Mouse (Mus musculus) limb, embryonic 10.5 days (tissue): ENCODE results near the gene Lama5. TPM values are rescaled to one million over a fixed set of nuclear protein-coding genes. Genes with fewer than 3 reads are reported as not detected.

ENCODE experiments used
- DNase-seq: peaks from one replicate; pipeline ENCODE4 v3.0.0-alpha.2; 2017; ENCODE audit warnings: low spot score
- H3K27ac ChIP-seq: fragments of 300-500 bp; sonication (generic); 2 replicates; pipeline ENCODE4 v1.5.1; 2016; ENCODE audit warnings: mild to moderate bottlenecking
- H3K27me3 ChIP-seq: fragments of 300-500 bp; sonication (generic); 2 replicates; pipeline ENCODE4 v1.6.1; 2016; ENCODE audit warnings: low read depth, mild to moderate bottlenecking; ENCODE audit not compliant: poor library complexity, severe bottlenecking
- H3K36me3 ChIP-seq: fragments of 300-500 bp; sonication (generic); 2 replicates; pipeline ENCODE4 v1.6.1; 2016; ENCODE audit warnings: mild to moderate bottlenecking, moderate library complexity
- H3K4me1 ChIP-seq: fragments of 300-500 bp; sonication (generic); 2 replicates; pipeline ENCODE4 v1.6.1; 2016
- H3K4me3 ChIP-seq: fragments of 300-500 bp; sonication (generic); 2 replicates; pipeline ENCODE4 v1.5.1; 2016; ENCODE audit warnings: mild to moderate bottlenecking, moderate library complexity
- H3K9me3 ChIP-seq: fragments of 300-500 bp; sonication (generic); replicated peaks from 2 replicates; pipeline ENCODE4 v1.6.1; 2016; ENCODE audit warnings: mild to moderate bottlenecking
- WGBS: fragments of 180-500 bp; shearing (Covaris S2); methylation state at CpG from one replicate; pipeline ENCODE4 v1.1.7; 2016; 5-methylcytosine and 5-hydroxymethylcytosine counted together
- polyA plus RNA-seq: library from polyadenylated mRNA; unstranded; fragments of >200 nt; fragmentation: Nextera tagmentation; extraction: Ambion mirVana; gene quantifications from 2 replicates; pipeline ENCODE4 v1.2.1, GENCODE M21; 2016

Lama5 gene
- polyA plus RNA-seq, 1 experiment from 2014 or later = 18.2 TPM

- Histone ChIP-seq H3K4me1 (peaks cover 16% of the 10 kb centered on the region), H3K27me3 (no peaks in the 10 kb centered on the region), H3K36me3 (no peaks in the 10 kb centered on the region), H3K27ac (no peak overlapping the region), H3K4me3 (no peak overlapping the region), H3K9me3 (no peaks in the 10 kb centered on the region)
- WGBS = 65% methylated on average over 9 of the region's 9 CpGs
- no peak for DNase-seq
Measured at GRCm38 (mm10) chr2:180248947-180249660, 23.4 kb upstream of the Lama5 start.

GRCm38 (mm10) chr2:180247916-180248315 is 22.3 kb upstream of the Lama5 start:
- no peak overlapping the region for H3K27ac ChIP-seq
- H3K27me3 ChIP-seq = no peaks in the 10 kb centered on the region
- no peak for DNase-seq
- no peaks in the 10 kb centered on the region for H3K9me3 ChIP-seq
- peaks cover 16% of the 10 kb centered on the region for H3K4me1 ChIP-seq
- 90% methylated on average over 5 of the region's 5 CpGs for WGBS
- H3K4me3 ChIP-seq = no peak overlapping the region
- no peaks in the 10 kb centered on the region for H3K36me3 ChIP-seq

- Histone ChIP-seq H3K4me3 (no peak overlapping the region), H3K27me3 (no peaks in the 10 kb centered on the region), H3K36me3 (no peaks in the 10 kb centered on the region), H3K4me1 (no peaks in the 10 kb centered on the region), H3K27ac (no peak overlapping the region), H3K9me3 (no peaks in the 10 kb centered on the region)
- WGBS = 86% methylated on average over 4 of the region's 4 CpGs
- DNase-seq = no peak
Measured at GRCm38 (mm10) chr2:180243108-180243507, 17.4 kb upstream of the Lama5 start.

GRCm38 (mm10) chr2:180238591-180238990 is 12.9 kb upstream of the Lama5 start:
- DNase-seq = no peak
- Histone ChIP-seq H3K36me3 (no peaks in the 10 kb centered on the region), H3K27me3 (no peaks in the 10 kb centered on the region), H3K9me3 (no peaks in the 10 kb centered on the region), H3K4me3 (no peak overlapping the region), H3K4me1 (peaks cover 14% of the 10 kb centered on the region), H3K27ac (no peak overlapping the region)
- WGBS = 91% methylated on average over 5 of the region's 5 CpGs

GRCm38 (mm10) chr2:180237601-180238345 is 12.1 kb upstream of the Lama5 start:
- WGBS = 91% methylated on average over 7 of the region's 7 CpGs
- H3K27ac ChIP-seq = no peak overlapping the region
- no peaks in the 10 kb centered on the region for H3K36me3 ChIP-seq
- H3K9me3 ChIP-seq = no peaks in the 10 kb centered on the region
- H3K4me3 ChIP-seq = no peak overlapping the region
- peaks cover 14% of the 10 kb centered on the region for H3K4me1 ChIP-seq
- H3K27me3 ChIP-seq = no peaks in the 10 kb centered on the region
- no peak for DNase-seq

- H3K4me1 ChIP-seq = peaks cover 14% of the 10 kb centered on the region
- H3K9me3 ChIP-seq = no peaks in the 10 kb centered on the region
- H3K27ac ChIP-seq = no peak overlapping the region
- no peaks in the 10 kb centered on the region for H3K27me3 ChIP-seq
- no peak for DNase-seq
- WGBS = 83% methylated on average over 3 of the region's 3 CpGs
- no peak overlapping the region for H3K4me3 ChIP-seq
- no peaks in the 10 kb centered on the region for H3K36me3 ChIP-seq
Measured at GRCm38 (mm10) chr2:180236930-180237329, 11.3 kb upstream of the Lama5 start.

GRCm38 (mm10) chr2:180236500-180236899 is 10.8 kb upstream of the Lama5 start:
- no peak overlapping the region for H3K4me3 ChIP-seq
- H3K36me3 ChIP-seq = no peaks in the 10 kb centered on the region
- H3K27me3 ChIP-seq = no peaks in the 10 kb centered on the region
- H3K27ac ChIP-seq = peak overlapping the region; percentile 34; the same call in 1 of the 2 replicates
- WGBS = 63% methylated on average over 3 of the region's 3 CpGs
- no peaks in the 10 kb centered on the region for H3K9me3 ChIP-seq
- no peak for DNase-seq
- H3K4me1 ChIP-seq = peaks cover 19% of the 10 kb centered on the region

- 94% methylated on average over 4 of the region's 4 CpGs for WGBS
- H3K36me3 ChIP-seq = no peaks in the 10 kb centered on the region
- no peaks in the 10 kb centered on the region for H3K27me3 ChIP-seq
- H3K4me1 ChIP-seq = peaks cover 19% of the 10 kb centered on the region
- H3K27ac ChIP-seq = 0 out of 2 replicates have a peak overlapping the region, but pooled peaks have one; percentile 34
- H3K9me3 ChIP-seq = no peaks in the 10 kb centered on the region
- DNase-seq = no peak
- no peak overlapping the region for H3K4me3 ChIP-seq
Measured at GRCm38 (mm10) chr2:180235788-180236187, 10.1 kb upstream of the Lama5 start.

- DNase-seq = no peak
- no peaks in the 10 kb centered on the region for H3K9me3 ChIP-seq
- WGBS = 62% methylated on average over 6 of the region's 6 CpGs
Measured at GRCm38 (mm10) chr2:180234980-180235379, 9.3 kb upstream of the Lama5 start.

GRCm38 (mm10) chr2:180234353-180234752 is 8.7 kb upstream of the Lama5 start:
- Histone ChIP-seq H3K4me1 (peaks cover 26% of the 10 kb centered on the region), H3K9me3 (no peaks in the 10 kb centered on the region), H3K27me3 (no peaks in the 10 kb centered on the region), H3K36me3 (no peaks in the 10 kb centered on the region), H3K27ac (peak overlapping the region; percentile 73; the same call in 1 of the 2 replicates), H3K4me3 (no peak overlapping the region)
- WGBS = 94% methylated on average over 8 of the region's 8 CpGs
- DNase-seq = no peak

More at GRCm38 (mm10) chr2:180234980-180235379, 9.3 kb upstream of the Lama5 start:
- Histone ChIP-seq H3K4me1 (peaks cover 26% of the 10 kb centered on the region), H3K4me3 (no peak overlapping the region), H3K27ac (peak overlapping the region; percentile 73), H3K36me3 (no peaks in the 10 kb centered on the region), H3K27me3 (no peaks in the 10 kb centered on the region)

- Histone ChIP-seq H3K4me3 (no peak overlapping the region), H3K27me3 (no peaks in the 10 kb centered on the region), H3K36me3 (no peaks in the 10 kb centered on the region), H3K4me1 (peaks cover 33% of the 10 kb centered on the region), H3K27ac (no peak overlapping the region), H3K9me3 (no peaks in the 10 kb centered on the region)
- DNase-seq = no peak
- 87% methylated on average over 7 of the region's 7 CpGs for WGBS
Measured at GRCm38 (mm10) chr2:180233101-180233904, 7.6 kb upstream of the Lama5 start.

GRCm38 (mm10) chr2:180230482-180230881 is 4.8 kb upstream of the Lama5 start:
- Histone ChIP-seq H3K4me1 (peaks cover 60% of the 10 kb centered on the region), H3K4me3 (no peak overlapping the region), H3K27ac (no peak overlapping the region), H3K9me3 (no peaks in the 10 kb centered on the region), H3K27me3 (peaks cover 18% of the 10 kb centered on the region), H3K36me3 (no peaks in the 10 kb centered on the region)
- no peak for DNase-seq
- WGBS = 59% methylated on average over 4 of the region's 4 CpGs

GRCm38 (mm10) chr2:180229129-180229528 is 3.5 kb upstream of the Lama5 start:
- Histone ChIP-seq H3K4me1 (peaks cover 60% of the 10 kb centered on the region), H3K9me3 (no peaks in the 10 kb centered on the region), H3K36me3 (no peaks in the 10 kb centered on the region), H3K4me3 (no peak overlapping the region), H3K27ac (no peak overlapping the region), H3K27me3 (peaks cover 31% of the 10 kb centered on the region)
- WGBS = 69% methylated on average over 3 of the region's 3 CpGs
- no peak for DNase-seq
